ENCODE assay signal across 29 mouse cellular contexts in genomic region chr2:121483576-121483975, GRCm38 (mm10). TPM values are rescaled to one million over a fixed set of nuclear protein-coding genes. Genes with fewer than 3 reads are reported as not detected.
DNase-seq lines count a peak whose midpoint lies in the region; ATAC-seq lines count a peak whose summit lies in the region.
"Had no signal": no experiment of that assay in that cellular context is flagged by ENCODE, and none has a peak within 500 bp of the region (broad histone marks: within the 10 kb centered on the region; RNA-seq: fewer than 3 reads in every experiment).

No protein-coding gene starts in this region.

- H3K27ac ChIP-seq in heart, embryonic 10.5 days, result no peak overlapping the region
- no peak overlapping the region for H3K27ac ChIP-seq in midbrain, embryonic 11.5 days (ENCODE audit: low read depth, low read length)
- no peak overlapping the region for H3K27ac ChIP-seq in midbrain, embryonic 14.5 days (replicated peaks; ENCODE audit: low read depth, low read length)
- H3K27ac ChIP-seq: heart, embryonic 13.5 days; hindbrain, embryonic 15.5 days; lung, embryonic 15.5 days; midbrain, embryonic 12.5 days; stomach, embryonic 15.5 days had no signal

- no peaks in the 10 kb centered on the region for H3K4me1 ChIP-seq in heart, embryonic 10.5 days
- H3K4me1 ChIP-seq in midbrain, embryonic 11.5 days (ENCODE audit: control insufficient read depth, insufficient read depth, low read length), result no peaks in the 10 kb centered on the region
- no peaks in the 10 kb centered on the region for H3K4me1 ChIP-seq in midbrain, embryonic 14.5 days (ENCODE audit: control insufficient read depth, insufficient read depth, low read length)
- H3K4me1 ChIP-seq: heart, embryonic 13.5 days; hindbrain, embryonic 15.5 days; lung, embryonic 15.5 days; midbrain, embryonic 12.5 days; stomach, embryonic 15.5 days had no signal

- no peak overlapping the region for H3K4me2 ChIP-seq in midbrain, embryonic 11.5 days
- no peak overlapping the region for H3K4me2 ChIP-seq in midbrain, embryonic 14.5 days (ENCODE audit: low read length)
- H3K4me2 ChIP-seq: heart, embryonic 13.5 days; hindbrain, embryonic 15.5 days; lung, embryonic 15.5 days; midbrain, embryonic 12.5 days; stomach, embryonic 15.5 days had no signal

- peak; percentile 61 for DNase-seq in heart, embryonic 10.5 days (ENCODE audit: low spot score)
- no peak for DNase-seq in heart, postnatal 4 days
- peak; percentile 44 for DNase-seq in midbrain, embryonic 11.5 days (ENCODE audit: low spot score, missing footprints)
- DNase-seq in midbrain, embryonic 14.5 days, result no peak
- DNase-seq in R1 (ENCODE audit: low read depth, low spot score) (peak; percentile 22), ZHBTc4 (ENCODE audit: low read depth, low spot score) (peak; percentile 22)
- no peak for DNase-seq in cerebellum, postnatal 4 days (ENCODE audit: low spot score in 2 of 2)
- no peak for DNase-seq in frontal cortex, postnatal 25 days (ENCODE audit: low spot score in 2 of 2)
- DNase-seq: adrenal gland, adult 8-10 months; B cell, adult 2 months; cerebellum, adult 8-10 months; cerebellum, postnatal 25 days; gastrocnemius, postnatal 25 days; heart, adult 18-20 months; heart, postnatal 10 days; kidney, adult 8-10 months; kidney, postnatal 10 days; layer of hippocampus, postnatal 36 days; right cerebral cortex, postnatal 25 days; thymus, postnatal 14 days had no signal

- no peaks in the 10 kb centered on the region for H3K9me3 ChIP-seq in heart, embryonic 10.5 days
- no peaks in the 10 kb centered on the region for H3K9me3 ChIP-seq in midbrain, embryonic 11.5 days (ENCODE audit: control insufficient read depth, low read length)
- H3K9me3 ChIP-seq in midbrain, embryonic 14.5 days (ENCODE audit: control insufficient read depth, low read length), result no peaks in the 10 kb centered on the region
- H3K9me3 ChIP-seq: heart, embryonic 13.5 days; hindbrain, embryonic 15.5 days; lung, embryonic 15.5 days; midbrain, embryonic 12.5 days; stomach, embryonic 15.5 days had no signal

- H3K36me3 ChIP-seq in heart, embryonic 10.5 days, result no peaks in the 10 kb centered on the region
- H3K36me3 ChIP-seq in midbrain, embryonic 11.5 days (ENCODE audit: control insufficient read depth, insufficient read depth, low read length), result no peaks in the 10 kb centered on the region
- no peaks in the 10 kb centered on the region for H3K36me3 ChIP-seq in midbrain, embryonic 14.5 days (ENCODE audit: control insufficient read depth, insufficient read depth, low read length)
- H3K36me3 ChIP-seq: heart, embryonic 13.5 days; hindbrain, embryonic 15.5 days; lung, embryonic 15.5 days; midbrain, embryonic 12.5 days; stomach, embryonic 15.5 days had no signal

- H3K27me3 ChIP-seq in heart, embryonic 10.5 days (ENCODE audit: insufficient read depth, poor library complexity, severe bottlenecking), result no peaks in the 10 kb centered on the region
- no peaks in the 10 kb centered on the region for H3K27me3 ChIP-seq in midbrain, embryonic 11.5 days (ENCODE audit: control insufficient read depth, insufficient read depth, low read length)
- no peaks in the 10 kb centered on the region for H3K27me3 ChIP-seq in midbrain, embryonic 14.5 days (ENCODE audit: control insufficient read depth, insufficient read depth, low read length)
- H3K27me3 ChIP-seq: hindbrain, embryonic 15.5 days; lung, embryonic 15.5 days; stomach, embryonic 15.5 days had no signal

- H3K9ac ChIP-seq in midbrain, embryonic 11.5 days (ENCODE audit: low read length), result no peak overlapping the region
- no peak overlapping the region for H3K9ac ChIP-seq in midbrain, embryonic 14.5 days (replicated peaks; ENCODE audit: low read length)
- H3K9ac ChIP-seq: heart, embryonic 13.5 days; hindbrain, embryonic 15.5 days; lung, embryonic 15.5 days; midbrain, embryonic 12.5 days; stomach, embryonic 15.5 days had no signal

- no peak for ATAC-seq in midbrain, embryonic 11.5 days (ENCODE audit: low FRiP score)
- ATAC-seq in midbrain, embryonic 14.5 days (ENCODE audit: low FRiP score, low TSS enrichment), result no peak
- ATAC-seq: intestine, embryonic 16.5 days had no signal

- H3K4me3 ChIP-seq in heart, embryonic 10.5 days, result no peak overlapping the region
- H3K4me3 ChIP-seq in midbrain, embryonic 11.5 days (ENCODE audit: low read depth, low read length), result no peak overlapping the region
- no peak overlapping the region for H3K4me3 ChIP-seq in midbrain, embryonic 14.5 days (replicated peaks; ENCODE audit: low read depth, low read length)
- H3K4me3 ChIP-seq: heart, embryonic 13.5 days; hindbrain, embryonic 15.5 days; lung, embryonic 15.5 days; midbrain, embryonic 12.5 days; myocyte; stomach, embryonic 15.5 days had no signal

- 75% methylated on average over 8 of the region's 8 CpGs for WGBS in heart, embryonic 10.5 days
- WGBS in midbrain, embryonic 11.5 days, result 54% methylated on average over 8 of the region's 8 CpGs
- 44% methylated on average over 8 of the region's 8 CpGs for WGBS in midbrain, embryonic 14.5 days

RNA-seq across cellular contexts. Expression of gene Mfap1b, which starts 9.7 kb away (rescaled TPM):
- 45.4 and 49.3 TPM in 2 replicates for polyA plus RNA-seq in heart, embryonic 10.5 days (2016; fragmentation: Nextera tagmentation; extraction: Ambion mirVana)
- 10 to 100 TPM; 21.6 to 24.5 TPM for total RNA-seq in heart, postnatal 4 days (2021)
- polyA plus RNA-seq in midbrain, embryonic 11.5 days (2014; fragmentation: Nextera tagmentation; extraction: Ambion mirVana), result 69.1 and 76.0 TPM in 2 replicates
- polyA plus RNA-seq in midbrain, embryonic 14.5 days (2014; fragmentation: Nextera tagmentation; extraction: Ambion mirVana), result 74.5 and 75.5 TPM in 2 replicates

RNA-seq across cellular contexts. Expression of gene Mfap1a, which starts 22.9 kb away (rescaled TPM):
- polyA plus RNA-seq in heart, embryonic 10.5 days (2016; fragmentation: Nextera tagmentation; extraction: Ambion mirVana), result 17.7 and 23.8 TPM in 2 replicates
- total RNA-seq in heart, postnatal 4 days (2021), result 10 to 100 TPM; 25.2 to 27.4 TPM
- polyA plus RNA-seq in midbrain, embryonic 11.5 days (2014; fragmentation: Nextera tagmentation; extraction: Ambion mirVana), result 27.0 and 27.9 TPM in 2 replicates
- polyA plus RNA-seq in midbrain, embryonic 14.5 days (2014; fragmentation: Nextera tagmentation; extraction: Ambion mirVana), result 26.7 and 31.4 TPM in 2 replicates

RNA-seq across cellular contexts. Expression of gene Wdr76, which starts 22.9 kb away (rescaled TPM):
- 6.8 and 9.1 TPM in 2 replicates for polyA plus RNA-seq in heart, embryonic 10.5 days (2016; fragmentation: Nextera tagmentation; extraction: Ambion mirVana)
- 10 to 100 TPM; 11.1 to 12.9 TPM for total RNA-seq in heart, postnatal 4 days (2021)
- 13.4 and 14.6 TPM in 2 replicates for polyA plus RNA-seq in midbrain, embryonic 11.5 days (2014; fragmentation: Nextera tagmentation; extraction: Ambion mirVana)
- 3.6 and 5.4 TPM in 2 replicates for polyA plus RNA-seq in midbrain, embryonic 14.5 days (2014; fragmentation: Nextera tagmentation; extraction: Ambion mirVana)

RNA-seq across cellular contexts. Expression of gene Serinc4, which starts 27.0 kb away (rescaled TPM):
- 0.09 and 0.20 TPM in 2 replicates for polyA plus RNA-seq in heart, embryonic 10.5 days (2016; fragmentation: Nextera tagmentation; extraction: Ambion mirVana)
- under 1 TPM; 0.16 to 0.19 TPM for total RNA-seq in heart, postnatal 4 days (2021)
- 0.48 and 0.77 TPM in 2 replicates for polyA plus RNA-seq in midbrain, embryonic 11.5 days (2014; fragmentation: Nextera tagmentation; extraction: Ambion mirVana)
- 1.8 TPM in 2 replicates for polyA plus RNA-seq in midbrain, embryonic 14.5 days (2014; fragmentation: Nextera tagmentation; extraction: Ambion mirVana)
- total RNA-seq: gastrocnemius, adult 18-20 months; gastrocnemius, postnatal 25 days; heart, adult 18-20 months; heart, postnatal 10 days; liver, adult 2 months had no signal
- polyA plus RNA-seq: intestine, embryonic 16.5 days had no signal

RNA-seq across cellular contexts. Expression of gene Hypk, which starts 30.5 kb away (rescaled TPM):
- polyA plus RNA-seq in heart, embryonic 10.5 days (2016; fragmentation: Nextera tagmentation; extraction: Ambion mirVana), result 139 and 162 TPM in 2 replicates
- 10 to 100 TPM; 23.4 to 26.1 TPM for total RNA-seq in heart, postnatal 4 days (2021)
- polyA plus RNA-seq in midbrain, embryonic 11.5 days (2014; fragmentation: Nextera tagmentation; extraction: Ambion mirVana), result 118 and 128 TPM in 2 replicates
- polyA plus RNA-seq in midbrain, embryonic 14.5 days (2014; fragmentation: Nextera tagmentation; extraction: Ambion mirVana), result 92.4 and 102 TPM in 2 replicates

Comparison
In these comparisons a context has a peak if more than half of its experiments do, and no peak if none do; other contexts are left out.
1. DNase-seq: peak in heart, embryonic 10.5 days (single experiment), midbrain, embryonic 11.5 days (single experiment), R1 (single experiment) and ZHBTc4 (single experiment); none in heart, postnatal 4 days (single experiment), midbrain, embryonic 14.5 days (single experiment), cerebellum, postnatal 4 days (0 of 2) and frontal cortex, postnatal 25 days (0 of 2).